Mouse (Mus musculus) CH12.LX (cell line): ENCODE results near the gene Fhit.
"Not testable (repeated sequence)": the region's sequence is repeated elsewhere in the genome, so short reads cannot be mapped to it uniquely, and the experiment has no call there.

ENCODE experiments used
- CHD1 ChIP-seq: IDR thresholded peaks from 2 replicates; pipeline ENCODE4 v1.6.1; 2012; ENCODE audit warnings: low read depth, low read length, improper control_type of control experiment, inconsistent platforms
- CTCF ChIP-seq, 2 experiments: IDR thresholded peaks in 1 of 2; conservative IDR thresholded peaks in 1 of 2; 2 replicates each; pipeline ENCODE4 v1.5.1; 2011 to 2012; ENCODE audit warnings: low read depth in 2 of 2, low read length in 2 of 2, improper control_type of control experiment in 1 of 2, inconsistent platforms in 1 of 2, mild to moderate bottlenecking in 1 of 2, moderate library complexity in 1 of 2
- ELF1 ChIP-seq: IDR thresholded peaks from 2 replicates; pipeline ENCODE4 v1.6.1; 2014; ENCODE audit warnings: low read depth, mild to moderate bottlenecking, inconsistent platforms, low read length, improper control_type of control experiment
- EP300 ChIP-seq: IDR thresholded peaks from 2 replicates; pipeline ENCODE4 v1.6.1; 2011; ENCODE audit warnings: low read length, improper control_type of control experiment
- ETS1 ChIP-seq: conservative IDR thresholded peaks from 2 replicates; pipeline ENCODE4 v1.6.1; 2012; ENCODE audit warnings: low read depth, mild to moderate bottlenecking, inconsistent platforms, low read length, improper control_type of control experiment, moderate library complexity
- GABPA ChIP-seq: IDR thresholded peaks from 2 replicates; pipeline ENCODE4 v1.6.1; 2012; ENCODE audit warnings: low read depth, low read length, improper control_type of control experiment, inconsistent platforms; ENCODE audit not compliant: insufficient replicate concordance
- NRF1 ChIP-seq: IDR thresholded peaks from 2 replicates; pipeline ENCODE4 v1.6.1; 2014; ENCODE audit warnings: low read depth, mild to moderate bottlenecking, inconsistent platforms, low read length, improper control_type of control experiment, moderate library complexity
- POLR2A ChIP-seq: IDR thresholded peaks from 2 replicates; pipeline ENCODE4 v1.6.1; 2011; ENCODE audit warnings: low read depth, mild to moderate bottlenecking, improper control_type of control experiment, low read length
- RAD21 ChIP-seq: IDR thresholded peaks from 2 replicates; pipeline ENCODE4 v1.6.1; 2011; ENCODE audit warnings: low read depth, mild to moderate bottlenecking, low read length, improper control_type of control experiment, moderate library complexity
- RCOR1 ChIP-seq: conservative IDR thresholded peaks from 2 replicates; pipeline ENCODE4 v1.6.1; 2012; ENCODE audit warnings: low read depth, mild to moderate bottlenecking, inconsistent platforms, low read length, improper control_type of control experiment
- SIN3A ChIP-seq: IDR thresholded peaks from 2 replicates; pipeline ENCODE4 v1.6.1; 2012; ENCODE audit warnings: low read length, improper control_type of control experiment, inconsistent platforms
- TBP ChIP-seq: conservative IDR thresholded peaks from 2 replicates; pipeline ENCODE4 v1.6.1; 2011; ENCODE audit warnings: low read depth, low read length, improper control_type of control experiment
- USF1 ChIP-seq: IDR thresholded peaks from 2 replicates; pipeline ENCODE4 v1.6.1; 2014; ENCODE audit warnings: low read depth, mild to moderate bottlenecking, inconsistent platforms, low read length, improper control_type of control experiment
- ZNF384 ChIP-seq: IDR thresholded peaks from 2 replicates; pipeline ENCODE4 v1.6.1; 2012; ENCODE audit warnings: low read depth, low read length, improper control_type of control experiment, inconsistent platforms

DNA sequence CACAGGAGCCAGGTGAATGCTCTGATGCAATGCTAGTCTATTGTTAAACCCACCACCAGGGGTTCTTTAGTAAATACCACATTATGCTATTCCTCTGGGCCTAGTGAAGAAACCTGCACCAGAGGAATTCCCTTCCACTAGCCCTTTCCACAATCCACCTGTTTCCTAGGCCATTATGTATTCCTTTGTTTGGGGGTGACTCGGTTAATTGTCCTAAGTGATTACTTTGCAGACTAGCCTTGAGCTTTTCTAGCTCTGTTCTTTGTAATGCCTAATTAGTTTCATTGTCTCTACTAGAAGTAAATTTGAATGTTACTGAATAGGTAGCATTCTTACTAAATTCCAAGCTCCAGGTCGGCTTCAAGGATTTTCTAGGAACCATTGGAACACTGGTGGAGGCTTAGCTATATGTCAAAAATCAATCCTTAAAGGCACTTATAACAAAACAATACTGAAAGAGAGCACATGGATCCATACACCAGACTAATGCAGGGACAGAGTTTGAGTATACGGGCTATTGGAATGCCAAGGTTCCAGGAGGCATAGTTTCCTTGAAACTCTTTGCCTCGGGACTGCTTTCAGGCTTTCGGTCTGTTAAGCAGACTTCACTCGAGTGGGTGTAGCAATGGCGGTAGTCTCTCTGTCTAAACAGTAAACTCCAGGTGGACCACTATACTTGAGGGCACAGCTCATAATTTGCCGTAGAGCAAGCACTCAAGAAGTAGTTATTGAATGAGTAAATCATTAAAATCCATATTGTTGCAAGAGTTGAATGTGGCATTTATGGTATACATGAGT is 122.1 kb downstream of the Fhit start:
- not testable (repeated sequence) for TF ChIP-seq USF1; SIN3A; CTCF (conservative IDR thresholded peaks at IDR 0.05 in 1 of 2, IDR thresholded peaks at IDR 0.05 in 1 of 2; ENCODE audit: low read depth in 2 of 2, low read length in 2 of 2); TBP; NRF1; EP300; ELF1; ZNF384; RCOR1; POLR2A; CHD1; GABPA; RAD21; ETS1
